Mouse (Mus musculus): ENCODE results near the gene Rbm38.

DNA sequence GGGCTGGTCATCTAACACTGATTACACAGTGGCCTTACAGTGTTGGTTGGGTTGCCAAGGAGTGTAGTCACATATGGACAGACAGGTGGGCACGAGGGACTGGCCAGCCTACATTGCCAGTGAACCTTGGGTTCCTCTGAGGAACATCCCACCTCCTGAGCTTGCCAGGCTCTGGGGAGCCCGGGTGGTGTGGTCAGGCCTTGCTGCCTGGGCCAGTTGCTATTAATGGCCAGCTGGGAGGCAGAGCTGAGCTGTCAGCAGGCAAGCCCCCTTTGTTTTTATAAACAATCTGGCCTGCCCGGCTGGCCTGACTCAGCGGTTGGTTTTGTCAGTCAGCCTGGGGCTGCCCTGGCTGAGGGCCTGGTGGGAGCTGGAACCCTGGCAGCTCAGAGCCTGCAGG lies 4.6 kb downstream of the Rbm38 start:
- TF ChIP-seq MYOG (IDR thresholded peaks at IDR 0.05; ENCODE audit: control insufficient read depth, extremely low read depth, insufficient read length) = no peak
- TF ChIP-seq CTCF (IDR thresholded peaks at IDR 0.05; ENCODE audit: control insufficient read depth, insufficient read depth, insufficient read length) = no peak
- TF ChIP-seq MAX (IDR thresholded peaks at IDR 0.05) = no peak
- TF ChIP-seq USF1 (IDR thresholded peaks at IDR 0.05; ENCODE audit: low read depth) = no peak
- no peak for TF ChIP-seq FOSL1 (IDR thresholded peaks at IDR 0.05; ENCODE audit: insufficient read depth, low read length, poor library complexity, severe bottlenecking)

Measured in C2C12 (cell line).